Mouse (Mus musculus): ENCODE results near the gene Gm20403.
"Not testable (repeated sequence)": the region's sequence is repeated elsewhere in the genome, so short reads cannot be mapped to it uniquely, and the experiment has no call there.

Gene Gm20403

DNA sequence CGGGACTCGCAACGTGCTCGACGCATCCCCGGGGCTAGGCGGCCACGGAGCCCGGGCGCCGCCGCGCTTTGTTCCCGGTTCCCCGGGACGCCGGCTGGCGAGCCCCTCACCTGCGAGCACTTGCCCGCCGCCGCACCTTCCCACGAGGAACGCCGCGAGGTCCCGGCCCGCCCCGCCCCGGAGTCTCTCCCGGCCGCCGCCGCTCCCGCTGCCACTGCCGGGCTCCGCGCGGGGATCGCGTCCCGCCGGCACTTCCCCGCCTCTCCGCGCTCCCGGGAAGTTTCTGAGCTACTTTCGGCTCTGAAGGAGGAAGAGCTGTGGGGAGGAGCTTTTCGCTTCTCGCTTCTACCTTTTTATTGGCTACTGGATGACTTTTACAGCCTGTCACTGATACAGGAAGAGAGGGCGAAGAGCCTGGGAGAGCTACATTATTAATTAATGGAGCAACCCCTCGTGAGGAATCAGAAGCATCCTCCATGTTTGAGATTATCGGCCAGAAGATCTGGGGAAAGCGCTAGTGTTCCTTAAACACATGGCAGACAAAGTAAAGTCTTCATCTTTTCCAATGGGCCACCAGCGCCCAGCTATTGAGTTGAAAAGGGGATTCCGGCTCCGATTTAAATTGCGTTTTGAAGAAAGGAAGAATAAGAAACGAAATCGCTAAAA lies at the start of gene Gm20403:
Gm20403 (minus strand) TSS at position 478 of the 666 bp plus-strand sequence.
- peak; percentile 68 for DNase-seq (ENCODE audit: low read depth, low spot score)

- no peak for DNase-seq (ENCODE audit: low read depth, low spot score)
Observed at GRCm38 (mm10) chr12:55027088-55027487, 40.8 kb upstream of the Gm20403 start.

- no peak for DNase-seq (ENCODE audit: low read depth, low spot score)
Observed at GRCm38 (mm10) chr12:55023284-55023683, 37.0 kb upstream of the Gm20403 start.

DNA sequence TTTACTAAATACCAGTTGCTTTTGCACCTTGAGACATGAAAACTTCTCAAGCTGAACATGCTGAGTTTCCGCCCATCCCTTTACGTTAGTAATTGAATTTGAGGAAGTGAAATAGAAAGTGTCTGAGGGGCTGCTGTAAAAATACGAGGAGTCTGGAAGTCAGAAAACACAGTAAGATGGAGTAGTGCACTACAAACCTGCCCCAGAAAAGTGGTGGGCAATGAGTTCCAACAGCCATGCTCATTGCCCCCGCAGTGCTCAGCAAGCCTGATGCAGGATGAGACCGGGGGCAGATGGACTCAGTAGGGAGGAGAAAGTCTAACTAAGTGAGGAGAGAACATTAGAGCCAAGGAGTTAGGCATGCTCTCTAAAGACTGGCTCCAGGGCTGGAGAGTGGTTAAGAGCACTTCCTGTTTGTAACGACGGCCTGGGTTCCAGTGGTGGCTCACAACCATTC lies 33.1 kb upstream of the Gm20403 start:
- no peak for DNase-seq (ENCODE audit: low read depth, low spot score)

GRCm38 (mm10) chr12:55017119-55017721 lies 30.9 kb upstream of the Gm20403 start:
- no peak for DNase-seq (ENCODE audit: low read depth, low spot score)

GRCm38 (mm10) chr12:55016339-55017118 lies 30.2 kb upstream of the Gm20403 start:
- no peak for DNase-seq (ENCODE audit: low read depth, low spot score)

DNA sequence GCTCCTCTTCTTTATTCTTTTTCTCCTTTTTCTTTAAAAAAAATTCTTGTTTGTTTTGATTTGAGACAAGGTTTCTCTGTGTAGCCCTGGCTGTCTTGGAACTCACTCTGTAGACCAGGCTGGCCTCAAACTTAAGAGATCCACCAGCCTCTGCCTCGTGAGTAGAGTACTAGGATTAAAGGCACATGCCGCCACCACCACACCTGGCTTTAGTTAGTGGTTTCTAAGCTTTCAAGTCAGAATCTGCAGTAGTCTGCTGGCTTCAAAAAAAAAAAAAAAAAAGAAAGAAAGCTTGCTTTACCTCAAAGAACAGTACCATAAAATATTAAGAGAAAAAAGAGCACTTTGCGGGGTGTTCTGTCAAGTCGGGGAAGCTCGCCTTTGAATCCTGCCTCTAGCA lies 29.1 kb upstream of the Gm20403 start:
- peak; percentile 46 for DNase-seq (ENCODE audit: low read depth, low spot score)

DNA sequence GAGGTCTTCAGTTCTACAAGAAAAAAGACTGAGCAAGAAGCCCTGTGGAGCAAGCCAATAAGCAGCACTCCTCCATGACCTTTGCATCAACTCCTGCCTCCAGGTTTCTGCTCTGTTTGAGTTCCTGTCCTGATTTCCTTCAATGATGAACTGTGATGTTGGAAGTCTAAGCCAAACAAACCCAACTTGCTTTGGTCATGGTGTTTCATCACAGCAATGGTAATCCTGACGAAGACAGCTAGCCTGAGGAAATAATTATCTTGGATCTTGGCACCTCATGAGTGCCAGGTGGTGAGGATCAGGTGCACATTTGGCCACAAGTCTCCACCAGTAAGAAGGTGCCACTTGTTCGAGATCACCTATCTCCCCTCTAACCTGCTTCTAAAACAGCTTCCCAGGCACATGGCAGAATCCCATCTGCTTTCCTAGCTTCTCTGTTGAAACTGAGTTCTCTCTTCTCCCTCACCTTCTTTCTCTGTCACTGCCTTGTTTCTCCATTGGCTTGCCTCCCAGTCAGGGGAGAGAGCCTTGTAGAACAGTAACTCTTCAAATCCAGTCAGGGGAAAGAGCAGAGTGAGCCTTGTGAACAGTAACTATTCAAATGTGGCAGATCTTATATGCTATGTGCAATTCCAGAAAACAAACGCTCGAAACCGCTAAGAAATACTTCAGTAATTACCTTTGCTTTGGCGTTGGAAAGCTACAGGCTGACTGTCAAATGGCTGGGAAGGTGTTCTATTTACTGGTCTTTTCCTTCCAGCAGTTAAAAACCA lies 27.5 kb upstream of the Gm20403 start, which contains the start of gene Baz1a:
Baz1a (minus strand) TSS at position 723 of the 773 bp plus-strand sequence.
- DNase-seq (ENCODE audit: low read depth, low spot score), result no peak

DNA sequence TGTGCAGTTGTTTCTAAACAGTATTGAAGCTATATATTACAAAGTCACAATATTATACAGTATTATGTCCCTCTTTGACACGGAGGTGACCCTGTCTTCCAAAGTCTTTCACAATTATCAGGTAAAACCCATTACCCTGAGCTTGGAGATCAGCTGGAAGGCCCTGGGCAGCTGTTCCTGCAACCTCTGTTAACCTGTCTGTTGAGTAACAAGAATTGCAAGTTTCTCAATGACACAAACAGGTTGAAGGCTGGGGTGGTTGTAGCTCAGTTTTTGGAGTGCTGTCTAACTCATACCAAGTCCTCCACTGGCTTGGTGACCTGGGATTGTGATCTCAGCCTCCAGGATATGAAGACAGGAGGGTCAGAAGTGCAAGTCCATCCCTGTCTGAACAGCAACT lies 26.7 kb upstream of the Gm20403 start:
- DNase-seq (ENCODE audit: low read depth, low spot score), result no peak

- no peak for DNase-seq (ENCODE audit: low read depth, low spot score)
Observed at GRCm38 (mm10) chr12:55007361-55008008, 21.2 kb upstream of the Gm20403 start.

GRCm38 (mm10) chr12:55006071-55006470 lies 19.7 kb upstream of the Gm20403 start:
- DNase-seq (ENCODE audit: low read depth, low spot score), result no peak

DNA sequence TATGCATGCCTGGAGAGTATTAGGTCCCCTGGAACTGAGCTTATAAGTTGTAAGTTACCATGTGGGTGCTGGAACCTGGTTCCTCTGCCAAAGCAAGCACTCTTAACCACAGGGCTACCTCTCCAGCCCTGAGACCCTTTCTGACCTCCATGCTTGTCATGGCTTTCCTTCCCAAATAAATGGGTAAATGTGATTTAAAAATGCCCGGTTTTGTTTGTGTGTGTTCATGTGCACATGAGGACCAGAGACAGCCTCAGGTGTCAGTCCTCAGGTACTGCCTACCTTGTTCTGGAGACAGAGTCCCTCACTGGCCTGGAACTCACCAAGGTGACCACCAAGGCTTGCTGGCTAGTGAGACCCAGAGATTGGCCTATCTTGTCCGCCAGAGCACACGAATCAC lies 18.1 kb upstream of the Gm20403 start:
- DNase-seq (ENCODE audit: low read depth, low spot score), result no peak

DNA sequence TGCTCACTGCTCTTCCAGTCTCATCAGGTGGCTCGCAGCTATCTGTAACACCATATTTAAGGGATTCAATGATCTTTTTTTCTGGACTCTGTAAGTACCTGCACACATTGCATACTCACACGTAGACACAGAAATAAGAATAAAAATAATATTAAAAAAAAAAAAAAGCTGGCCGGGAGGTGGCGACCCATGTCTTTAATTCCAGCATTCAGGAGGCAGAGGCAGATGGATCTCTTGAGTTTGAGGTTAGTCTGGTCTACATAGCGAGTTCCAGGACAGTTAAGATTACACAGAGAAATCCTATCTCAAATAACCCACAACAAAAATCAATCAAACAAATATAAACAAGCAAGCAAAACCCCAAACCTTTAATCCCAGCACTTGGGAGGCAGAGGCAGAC lies 17.5 kb upstream of the Gm20403 start:
- no peak for DNase-seq (ENCODE audit: low read depth, low spot score)

- not testable (repeated sequence) for DNase-seq (ENCODE audit: low read depth, low spot score)
Observed at GRCm38 (mm10) chr12:55002532-55002931, 16.2 kb upstream of the Gm20403 start.

GRCm38 (mm10) chr12:54999016-54999690 lies 12.8 kb upstream of the Gm20403 start:
- no peak for DNase-seq (ENCODE audit: low read depth, low spot score)

- DNase-seq (ENCODE audit: low read depth, low spot score), result no peak
Observed at GRCm38 (mm10) chr12:54998411-54998810, 12.1 kb upstream of the Gm20403 start.

GRCm38 (mm10) chr12:54996979-54997474 lies 10.7 kb upstream of the Gm20403 start:
- DNase-seq (ENCODE audit: low read depth, low spot score), result no peak

- no peak for DNase-seq (ENCODE audit: low read depth, low spot score)
Observed at GRCm38 (mm10) chr12:54995965-54996364, 9.6 kb upstream of the Gm20403 start.

DNA sequence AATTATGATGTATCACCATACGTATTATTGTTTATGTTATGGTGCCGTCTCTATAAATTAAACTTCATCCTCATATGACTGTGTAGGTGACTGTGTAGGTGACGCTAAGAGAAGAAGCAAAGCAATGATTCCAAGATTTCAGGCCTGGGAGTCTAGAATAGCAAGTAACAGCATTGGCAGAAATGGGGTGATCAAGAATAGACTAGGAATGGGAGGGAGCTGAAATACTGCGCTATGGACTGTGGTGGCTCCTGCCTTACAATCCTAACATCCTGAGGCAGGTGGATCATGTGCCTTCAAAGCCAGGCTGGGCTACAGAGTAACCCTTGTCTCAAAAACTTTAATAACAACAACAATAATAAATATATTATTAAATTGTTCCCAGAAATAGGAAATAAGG lies 8.1 kb upstream of the Gm20403 start:
- no peak for DNase-seq (ENCODE audit: low read depth, low spot score)

GRCm38 (mm10) chr12:54994068-54994386 lies 7.7 kb upstream of the Gm20403 start:
- DNase-seq (ENCODE audit: low read depth, low spot score), result no peak

Data from forelimb bud, embryonic 11.5 days (tissue).